Mouse (Mus musculus) heart, embryonic 14.5 days (tissue): ENCODE data around the gene Serpine2. TPM values are rescaled to one million over a fixed set of nuclear protein-coding genes. Genes with fewer than 3 reads are reported as not detected.

ENCODE experiments used
- ATAC-seq: fragments of 200-750 bp; cut with Nextera tagmentation; 2 replicates; pipeline ENCODE4 v1.8.0; 2017; ENCODE audit warnings: low read depth, moderate TSS enrichment; ENCODE audit not compliant: insufficient number of reproducible peaks, insufficient read depth, low FRiP score
- H3K27ac ChIP-seq, 2 experiments: fragments of 200-500 bp in 1 of 2; fragments of 300-500 bp in 1 of 2; sonication (generic) in 1 of 2; replicated peaks in 1 of 2; 2 replicates each; pipeline ENCODE4 v1.5.1; 2012 to 2014; ENCODE audit warnings: low read depth in 2 of 2, low read length in 2 of 2, control low read depth in 1 of 2, mild to moderate bottlenecking in 1 of 2, mixed read lengths in 1 of 2; ENCODE audit not compliant: control insufficient read depth in 1 of 2, insufficient read depth in 1 of 2
- H3K27me3 ChIP-seq: fragments of 300-500 bp; sonication (generic); 2 replicates; pipeline ENCODE4 v1.6.1; 2014; ENCODE audit warnings: mild to moderate bottlenecking, low read length, control low read depth; ENCODE audit not compliant: control insufficient read depth, insufficient read depth
- H3K36me3 ChIP-seq: fragments of 300-500 bp; sonication (generic); 2 replicates; pipeline ENCODE4 v1.6.1; 2014; ENCODE audit warnings: mild to moderate bottlenecking, control low read depth, low read length, mixed read lengths; ENCODE audit not compliant: control insufficient read depth, insufficient read depth
- H3K4me1 ChIP-seq, 2 experiments: fragments of 200-500 bp in 1 of 2; fragments of 300-500 bp in 1 of 2; sonication (generic) in 1 of 2; 2 replicates each; pipeline ENCODE4 v1.6.1; 2012 to 2014; ENCODE audit warnings: low read length in 2 of 2, control low read depth in 1 of 2, mixed read lengths in 1 of 2; ENCODE audit not compliant: control insufficient read depth in 2 of 2, insufficient read depth in 2 of 2
- H3K4me2 ChIP-seq: fragments of 300-500 bp; sonication (generic); 2 replicates; pipeline ENCODE4 v1.6.1; 2014; ENCODE audit warnings: mild to moderate bottlenecking, low read length
- H3K4me3 ChIP-seq, 2 experiments: fragments of 200-500 bp in 1 of 2; fragments of 300-500 bp in 1 of 2; sonication (generic) in 1 of 2; 2 replicates each; pipeline ENCODE4 v1.5.1; 2012 to 2014; ENCODE audit warnings: low read length in 2 of 2, mild to moderate bottlenecking in 2 of 2, control low read depth in 1 of 2, low read depth in 1 of 2, moderate library complexity in 1 of 2; ENCODE audit not compliant: control insufficient read depth in 1 of 2, insufficient read depth in 1 of 2
- H3K9ac ChIP-seq: fragments of 300-500 bp; sonication (generic); 2 replicates; pipeline ENCODE4 v1.6.1; 2014; ENCODE audit warnings: mild to moderate bottlenecking, low read length
- H3K9me3 ChIP-seq: fragments of 300-500 bp; sonication (generic); 2 replicates; pipeline ENCODE4 v1.6.1; 2016; ENCODE audit warnings: low read length, control low read depth; ENCODE audit not compliant: control insufficient read depth
- WGBS: fragments of 180-500 bp; shearing (Covaris S2); extraction: QIAGEN DNeasy Blood & Tissue Kit; methylation state at CpG from one replicate; pipeline ENCODE4 v1.1.7; 2014; 5-methylcytosine and 5-hydroxymethylcytosine counted together
- polyA plus RNA-seq: library from polyadenylated mRNA; unstranded; fragments of >200 nt; fragmentation: Nextera tagmentation; extraction: Ambion mirVana; gene quantifications from 2 replicates; pipeline ENCODE4 v1.2.1, GENCODE M21; 2014

Gene Serpine2
- polyA plus RNA-seq, 1 experiment from 2014 or later = 156 TPM

DNA sequence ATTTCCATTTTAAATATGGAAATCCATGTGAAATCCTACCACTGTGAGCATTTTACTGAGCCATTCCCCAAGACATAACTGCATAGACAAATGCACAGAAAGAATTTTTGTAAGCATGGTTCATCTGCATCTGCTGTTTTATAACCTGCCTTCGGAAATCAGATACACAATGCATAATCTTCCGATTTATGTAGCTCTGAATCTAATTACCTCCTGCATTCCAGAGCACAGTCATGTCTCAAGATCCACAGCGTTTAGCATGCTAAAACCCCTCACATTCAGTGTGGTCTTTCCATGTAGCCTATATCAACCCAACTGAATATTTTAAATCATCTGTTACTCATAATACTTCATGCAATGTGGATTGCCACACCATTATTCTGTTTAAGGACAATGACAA is 51.5 kb downstream of the Serpine2 start:
- Histone ChIP-seq H3K27me3 (no peaks in the 10 kb centered on the region), H3K4me1 (peaks cover 8 to 20% of the 10 kb centered on the region in 2 experiments), H3K4me3 (no peak overlapping the region), H3K9ac (no peak overlapping the region), H3K36me3 (0 out of 2 replicates have a peak, but pooled peaks cover 3% of the 10 kb centered on the region), H3K9me3 (no peaks in the 10 kb centered on the region), H3K27ac (no peak overlapping the region), H3K4me2 (no peak overlapping the region)
- 81% methylated on average over 3 of the region's 3 CpGs for WGBS
- ATAC-seq = no peak

DNA sequence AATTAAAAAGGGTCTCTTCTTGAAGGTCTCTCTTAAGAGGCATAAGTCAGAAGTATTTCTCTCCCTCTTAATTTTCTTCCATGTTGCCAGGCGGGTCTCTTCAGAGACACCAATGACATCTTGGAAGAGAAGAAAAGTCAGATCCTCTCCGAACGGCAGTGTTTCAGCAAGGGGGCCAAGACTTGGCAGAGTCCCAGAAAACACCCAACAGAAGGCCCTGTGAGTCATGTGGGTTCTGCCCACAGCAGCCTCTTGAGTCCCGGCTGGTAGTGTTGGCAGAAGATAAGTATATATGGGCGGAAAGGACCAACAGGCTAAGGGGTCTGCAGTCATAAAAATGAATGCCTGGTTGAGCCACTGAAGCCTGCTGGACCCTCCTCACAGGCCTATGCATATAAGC is 54.1 kb downstream of the Serpine2 start:
- H3K9me3 ChIP-seq = no peaks in the 10 kb centered on the region
- no peak overlapping the region for H3K27ac ChIP-seq
- 0 out of 2 replicates have a peak, but pooled peaks cover 6% of the 10 kb centered on the region for H3K36me3 ChIP-seq
- peaks cover 12 to 20% of the 10 kb centered on the region in 2 experiments for H3K4me1 ChIP-seq
- no peak for ATAC-seq
- 25% methylated on average over 5 of the region's 5 CpGs for WGBS
- H3K4me3 ChIP-seq = no peak overlapping the region
- no peak overlapping the region for H3K9ac ChIP-seq
- no peaks in the 10 kb centered on the region for H3K27me3 ChIP-seq
- H3K4me2 ChIP-seq = no peak overlapping the region; the same call in 1 of the 2 replicates

DNA sequence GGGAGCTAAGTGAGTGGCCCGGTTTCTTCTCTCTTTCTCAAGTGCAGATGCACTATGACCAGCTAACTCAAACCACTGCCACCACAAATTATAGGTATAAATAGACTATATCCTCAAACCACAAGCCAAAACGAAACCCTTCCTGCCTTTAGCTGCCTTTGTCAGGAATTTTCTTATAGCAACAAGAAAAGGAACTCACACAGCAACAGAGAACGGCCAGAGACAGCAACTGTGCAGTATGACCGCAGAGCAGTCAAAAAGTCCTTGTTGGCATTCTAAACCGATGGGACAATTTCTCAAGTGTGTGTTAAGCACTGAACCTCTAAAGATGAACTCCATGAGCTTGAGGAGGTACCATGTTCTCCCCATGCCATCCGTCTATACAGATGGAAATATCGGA is 57.4 kb downstream of the Serpine2 start:
- ATAC-seq = no peak
- H3K27ac ChIP-seq = no peak overlapping the region
- no peak overlapping the region for H3K4me2 ChIP-seq
- WGBS = 80% methylated on average over 7 of the region's 7 CpGs
- peaks cover 9 to 10% of the 10 kb centered on the region in 2 experiments for H3K4me1 ChIP-seq
- H3K9ac ChIP-seq = no peak overlapping the region
- no peaks in the 10 kb centered on the region for H3K9me3 ChIP-seq
- peaks cover 15% of the 10 kb centered on the region; the same call in 1 of the 2 replicates for H3K36me3 ChIP-seq
- no peak overlapping the region for H3K4me3 ChIP-seq
- H3K27me3 ChIP-seq = no peaks in the 10 kb centered on the region

DNA sequence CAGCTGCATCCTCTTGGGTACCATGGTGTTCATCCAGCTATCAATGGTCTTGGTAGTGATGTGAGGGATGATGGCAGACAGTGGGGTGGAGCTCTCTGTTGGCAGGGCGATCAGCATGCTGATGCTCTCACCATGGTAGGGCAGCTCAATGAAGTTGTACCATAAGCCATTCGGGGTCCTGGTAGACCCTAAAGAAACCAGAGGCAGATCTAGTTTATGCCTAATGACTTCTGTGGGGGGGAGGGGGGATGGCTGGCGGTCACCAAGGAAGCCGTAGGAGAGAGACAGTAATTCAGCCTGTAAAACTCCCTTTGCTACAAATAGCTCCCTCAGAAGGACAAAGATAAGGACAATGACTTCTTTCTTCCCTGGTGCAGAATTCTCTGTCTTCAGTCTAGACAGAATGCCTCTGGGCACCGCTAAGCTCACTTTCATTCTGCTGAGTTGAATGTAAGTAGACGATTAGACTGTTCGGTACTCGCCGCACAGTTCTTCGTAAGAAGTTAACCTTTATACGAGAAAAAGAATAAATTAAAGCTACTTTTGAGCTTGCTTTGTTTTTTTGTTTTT is 58.0 kb downstream of the Serpine2 start:
- H3K4me3 ChIP-seq = no peak overlapping the region
- H3K9ac ChIP-seq = no peak overlapping the region
- no peaks in the 10 kb centered on the region for H3K27me3 ChIP-seq
- WGBS = 54% methylated on average over 11 of the region's 11 CpGs
- H3K27ac ChIP-seq = no peak overlapping the region
- peaks cover 9 to 10% of the 10 kb centered on the region in 2 experiments for H3K4me1 ChIP-seq
- no peak for ATAC-seq
- H3K9me3 ChIP-seq = no peaks in the 10 kb centered on the region
- peaks cover 15% of the 10 kb centered on the region; the same call in 1 of the 2 replicates for H3K36me3 ChIP-seq
- no peak overlapping the region for H3K4me2 ChIP-seq

DNA sequence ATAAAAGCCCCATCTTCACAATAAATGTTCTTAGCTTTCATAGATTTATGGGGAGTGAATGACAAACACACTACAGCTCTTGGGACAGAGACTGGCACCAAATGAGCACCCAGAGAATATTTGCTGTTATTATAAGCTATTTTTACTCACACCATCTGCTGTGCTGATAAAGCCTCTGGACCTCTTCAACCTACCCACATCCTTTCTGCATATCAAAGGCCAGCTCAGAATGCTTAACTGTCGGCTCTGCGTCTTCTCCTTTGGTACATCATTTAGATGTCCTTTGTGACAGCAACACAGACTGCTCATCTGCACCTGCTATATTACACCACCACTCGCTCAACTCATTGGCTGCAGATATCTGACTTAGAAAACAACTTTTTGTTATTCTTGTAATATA is 63.9 kb downstream of the Serpine2 start:
- no peak overlapping the region for H3K4me3 ChIP-seq
- H3K27ac ChIP-seq = no peak overlapping the region
- no peak overlapping the region for H3K9ac ChIP-seq
- 40% methylated on average over 3 of the region's 3 CpGs for WGBS
- H3K4me2 ChIP-seq = no peak overlapping the region
- peaks cover 21% of the 10 kb centered on the region; the same call in 1 of the 2 replicates for H3K36me3 ChIP-seq
- H3K9me3 ChIP-seq = no peaks in the 10 kb centered on the region
- ATAC-seq = no peak
- peaks cover 0 to 5% of the 10 kb centered on the region in 2 experiments; a peak in 1 of 4 replicates for H3K4me1 ChIP-seq
- no peaks in the 10 kb centered on the region for H3K27me3 ChIP-seq

DNA sequence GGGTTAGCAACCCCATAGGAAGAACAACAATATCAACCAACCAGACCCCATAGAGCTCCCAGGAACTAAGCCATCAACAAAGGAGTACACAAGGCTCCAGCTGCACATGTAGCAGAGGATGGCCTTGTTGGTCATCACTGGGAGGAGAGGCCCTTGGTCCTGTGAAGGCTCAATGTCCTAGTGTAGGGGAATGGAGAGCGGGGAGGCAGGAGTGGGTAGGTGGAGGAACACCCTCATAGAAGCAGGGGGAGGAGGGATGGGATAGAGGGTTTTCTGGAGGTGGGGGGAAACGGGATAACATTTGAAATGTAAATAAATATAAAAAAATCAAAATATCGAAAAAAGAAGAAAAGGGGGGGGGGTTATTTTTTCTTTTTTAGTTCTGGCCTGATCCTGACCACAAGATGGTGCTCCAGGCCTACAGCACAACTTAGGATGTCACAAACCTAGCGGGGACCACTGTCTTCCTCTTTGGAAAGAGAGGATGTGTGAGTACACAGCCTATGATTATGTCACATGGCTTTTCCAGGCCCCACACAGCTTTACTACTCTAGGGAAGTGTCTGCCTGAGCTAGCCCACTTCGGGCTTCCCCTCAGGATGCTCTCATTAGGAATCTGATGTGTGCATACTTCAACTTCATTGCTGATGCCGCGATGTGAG is 74.6 kb downstream of the Serpine2 start:
- H3K36me3 ChIP-seq = peaks cover 20% of the 10 kb centered on the region
- H3K9ac ChIP-seq = no peak overlapping the region
- H3K4me2 ChIP-seq = no peak overlapping the region
- H3K27ac ChIP-seq = no peak overlapping the region
- H3K4me3 ChIP-seq = no peak overlapping the region
- no peaks in the 10 kb centered on the region for H3K27me3 ChIP-seq
- WGBS = 60% methylated on average over 7 of the region's 7 CpGs
- no peaks in the 10 kb centered on the region for H3K9me3 ChIP-seq
- no peak for ATAC-seq
- H3K4me1 ChIP-seq = 0 out of 4 replicates have a peak, but pooled peaks cover 0 to 5% of the 10 kb centered on the region in 2 experiments

DNA sequence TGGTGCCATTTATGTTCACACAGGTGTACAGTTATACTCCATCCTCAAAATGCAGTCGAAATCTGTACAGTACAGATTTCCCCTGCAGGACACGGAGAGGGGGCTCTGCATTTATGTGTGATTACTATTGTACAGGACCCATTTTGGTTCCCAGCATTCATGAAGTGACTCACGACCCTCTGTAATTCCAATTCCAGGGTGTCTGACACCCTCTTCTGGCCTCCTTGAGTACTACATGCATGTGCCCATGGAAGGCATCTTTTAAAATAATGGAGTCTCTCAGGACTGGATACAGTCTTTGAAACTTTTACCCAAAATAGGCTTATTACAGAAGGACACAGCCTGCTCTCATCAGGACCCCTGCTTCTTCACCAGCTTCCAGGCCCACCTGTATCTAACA is 78.5 kb downstream of the Serpine2 start:
- Histone ChIP-seq H3K27me3 (no peaks in the 10 kb centered on the region), H3K4me1 (no peaks in the 10 kb centered on the region), H3K4me2 (no peak overlapping the region), H3K9ac (no peak overlapping the region), H3K27ac (no peak overlapping the region), H3K9me3 (no peaks in the 10 kb centered on the region), H3K36me3 (peaks cover 57% of the 10 kb centered on the region), H3K4me3 (no peak overlapping the region)
- no peak for ATAC-seq
- 89% methylated on average over 3 of the region's 3 CpGs for WGBS
